Mouse (Mus musculus): ENCODE measurements around the gene Zfp523. TPM values are rescaled to one million over a fixed set of nuclear protein-coding genes. Genes with fewer than 3 reads are reported as not detected.

Gene Zfp523
- total RNA-seq, 2 experiments from 2014 or later, result 20.9 to 29.1 TPM

DNA sequence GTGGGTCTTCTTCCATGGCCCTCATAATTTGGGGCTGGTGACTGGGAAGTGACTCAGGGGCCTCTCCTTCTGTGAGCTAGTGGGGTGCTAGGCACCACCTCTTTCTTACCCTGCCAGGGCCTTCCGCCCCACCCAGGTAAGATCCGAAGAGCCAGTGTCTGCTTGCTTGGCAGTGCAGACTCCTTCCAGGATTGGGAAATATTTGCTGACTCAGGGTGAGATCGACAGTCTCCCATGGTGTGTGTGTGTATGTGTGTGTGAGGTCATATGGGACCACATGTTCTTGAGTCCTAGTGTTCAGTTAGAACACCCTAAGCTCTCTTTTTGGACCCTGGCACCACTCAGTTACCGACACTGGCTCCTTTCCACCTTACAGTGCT, 59.7 kb downstream of the Zfp523 start:
- no peak for ATAC-seq (replicated peaks; ENCODE audit: poor library complexity, severe bottlenecking)

DNA sequence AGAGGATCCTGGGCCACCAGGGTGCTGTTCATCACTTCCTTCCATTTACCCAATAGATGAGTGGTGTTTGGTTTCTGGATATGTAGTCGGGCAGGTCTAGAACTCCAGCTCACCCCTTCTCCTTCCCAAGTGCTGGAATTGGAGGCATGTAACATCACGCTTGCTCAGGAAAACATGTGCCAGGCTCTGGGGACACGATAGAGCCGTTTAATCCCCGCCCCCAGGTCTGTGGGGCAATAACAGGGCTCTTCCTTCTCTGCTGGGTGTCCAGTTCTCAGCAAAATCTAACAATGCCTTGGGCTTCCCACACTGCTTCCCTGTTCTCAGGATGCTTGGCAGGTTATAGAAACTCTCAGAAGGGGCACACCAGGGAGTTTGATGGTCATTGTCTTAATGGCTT, 60.4 kb downstream of the Zfp523 start:
- ATAC-seq (replicated peaks; ENCODE audit: poor library complexity, severe bottlenecking), result 0 out of 2 replicates have a peak, but pooled peaks have one; percentile 13

DNA sequence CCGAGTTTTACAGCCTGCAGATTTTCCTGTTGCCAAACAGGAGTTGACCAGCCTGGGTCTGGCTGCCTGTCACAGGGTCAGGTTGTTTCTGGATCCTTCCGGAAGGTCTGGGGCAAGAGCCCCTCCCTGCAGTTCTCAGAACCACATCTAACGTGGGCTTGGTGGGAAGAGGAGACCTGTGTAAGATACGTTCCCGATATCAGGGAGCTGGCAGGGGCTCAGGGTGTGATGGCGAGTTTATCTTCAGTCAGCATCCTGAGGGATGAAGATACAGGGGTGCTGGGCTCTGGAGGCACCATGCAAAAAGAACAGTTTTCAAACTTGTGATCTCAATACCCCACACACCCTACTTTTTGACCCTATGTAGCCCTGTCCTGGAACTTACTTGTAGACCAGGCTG, 60.9 kb downstream of the Zfp523 start:
- ATAC-seq (replicated peaks; ENCODE audit: poor library complexity, severe bottlenecking), result no peak

DNA sequence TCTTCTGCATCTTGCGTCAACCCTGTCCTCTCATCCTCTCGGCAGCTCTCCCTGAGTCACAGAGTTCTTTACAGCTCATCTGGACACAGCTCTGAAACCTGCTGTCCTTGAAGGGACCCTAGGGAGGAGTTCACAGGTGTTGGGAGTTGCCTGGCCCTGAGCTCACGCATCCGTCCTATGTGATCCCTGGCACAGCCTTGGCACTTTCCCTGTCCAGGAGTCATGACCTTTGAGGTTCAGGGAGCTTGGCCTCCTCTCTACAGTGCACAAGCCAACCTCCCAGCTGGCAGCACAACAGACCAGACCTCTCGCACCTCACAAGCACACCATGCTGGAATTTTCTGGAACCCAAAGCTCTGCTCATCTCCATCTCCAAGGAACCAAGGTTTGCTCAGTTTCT, 63.9 kb downstream of the Zfp523 start:
- ATAC-seq (replicated peaks; ENCODE audit: poor library complexity, severe bottlenecking), result no peak

DNA sequence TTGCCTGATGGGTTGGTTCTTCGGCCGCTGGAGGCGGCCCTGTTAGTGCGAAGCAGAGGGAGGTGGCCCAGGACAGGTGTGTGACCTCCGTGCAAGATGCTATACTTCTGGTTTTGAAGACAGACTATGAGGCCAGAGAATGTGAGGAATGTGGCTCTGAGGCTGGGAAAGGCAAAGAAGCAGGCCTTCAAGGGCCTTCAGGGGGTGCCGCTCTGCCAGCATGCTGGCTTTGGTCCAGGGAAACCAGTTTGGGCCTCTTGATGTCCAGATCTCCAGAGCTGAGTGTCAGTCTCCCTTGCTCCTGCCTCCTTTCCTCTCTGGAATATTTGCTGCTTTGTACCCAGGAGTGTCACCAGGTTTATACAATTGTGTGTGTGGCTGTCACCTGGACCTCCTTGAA, 65.4 kb downstream of the Zfp523 start:
- ATAC-seq (replicated peaks; ENCODE audit: poor library complexity, severe bottlenecking), result no peak

DNA sequence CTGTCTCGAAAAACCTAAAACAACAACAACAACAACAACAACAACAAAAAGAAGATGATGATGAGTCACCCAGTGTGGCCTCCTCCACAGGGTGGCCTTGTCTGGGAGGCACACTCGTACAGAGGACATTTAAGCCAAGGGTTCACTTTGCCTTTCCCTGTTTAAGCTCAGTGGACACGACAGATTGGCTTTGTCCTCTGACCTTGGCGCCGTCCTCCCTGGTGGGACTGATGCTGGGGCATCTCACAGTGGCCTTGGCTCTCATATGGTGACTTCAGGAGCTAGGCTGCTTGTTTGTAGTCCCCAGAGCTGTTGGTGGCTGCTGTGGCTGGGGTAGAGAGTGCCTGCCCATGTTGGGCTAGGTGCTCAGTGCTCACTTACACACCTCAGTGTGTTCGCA, 67.3 kb downstream of the Zfp523 start:
- ATAC-seq (replicated peaks; ENCODE audit: poor library complexity, severe bottlenecking), result no peak

DNA sequence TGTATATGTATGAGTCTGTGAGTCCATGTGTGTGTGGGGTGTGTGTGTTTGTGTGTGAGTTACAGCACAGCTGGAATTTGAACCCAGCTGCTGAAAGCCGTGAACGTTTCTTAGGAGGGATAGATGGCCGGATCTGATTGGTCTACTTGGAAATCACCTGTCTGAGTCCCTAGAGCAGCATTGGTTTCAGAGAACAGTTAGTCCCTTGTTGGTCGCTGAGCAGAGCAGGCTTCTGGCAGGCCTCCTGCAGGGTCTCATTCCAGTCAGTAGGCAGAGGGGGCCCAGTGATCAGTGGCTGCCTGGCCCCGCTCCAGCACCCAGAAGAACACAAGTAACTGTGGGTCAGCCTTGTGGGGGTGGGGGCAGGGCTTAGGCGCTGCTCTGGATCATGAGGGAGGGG, 67.8 kb downstream of the Zfp523 start:
- ATAC-seq (replicated peaks; ENCODE audit: poor library complexity, severe bottlenecking), result no peak

DNA sequence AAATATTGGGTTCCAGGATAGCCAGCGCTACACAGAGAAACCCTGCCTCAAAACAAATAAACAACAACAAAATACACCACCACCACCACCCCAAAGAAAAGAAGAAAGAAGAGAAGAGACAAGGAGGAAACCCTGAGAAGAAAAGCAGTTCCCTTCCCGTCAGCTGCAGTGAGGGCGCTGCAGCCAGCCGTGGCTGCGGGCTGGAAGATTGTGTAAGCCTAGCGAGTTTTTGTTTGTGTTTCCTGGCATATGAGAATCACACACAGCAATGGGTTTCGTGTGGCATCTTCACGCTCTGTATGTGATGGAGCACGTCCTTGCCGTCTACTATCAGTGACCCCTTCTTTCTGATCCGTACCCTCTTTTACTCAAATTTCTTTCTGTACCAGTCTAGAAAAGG, 69.7 kb downstream of the Zfp523 start:
- ATAC-seq (replicated peaks; ENCODE audit: poor library complexity, severe bottlenecking), result peak; percentile 50

DNA sequence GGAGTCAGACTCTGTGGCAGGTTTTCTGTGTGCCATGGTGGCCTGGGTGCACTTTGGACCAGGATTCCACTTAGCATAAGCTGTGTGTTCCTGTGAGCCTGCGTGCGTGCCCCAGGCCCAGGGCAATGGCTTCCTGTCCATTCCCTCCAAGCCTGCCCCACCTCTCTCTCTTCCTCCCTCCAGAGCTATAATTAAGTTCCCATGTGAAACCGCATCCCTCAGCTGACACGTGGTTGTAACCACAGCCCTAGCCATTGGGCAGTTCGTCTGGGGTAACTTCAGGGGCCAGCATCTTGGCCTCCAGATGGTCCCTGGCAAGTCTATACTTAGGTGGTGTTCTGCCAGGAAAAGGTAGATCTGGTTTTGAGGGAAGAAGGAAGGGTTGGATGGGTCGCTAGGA, 70.7 kb downstream of the Zfp523 start:
- ATAC-seq (replicated peaks; ENCODE audit: poor library complexity, severe bottlenecking), result peak; percentile 90

DNA sequence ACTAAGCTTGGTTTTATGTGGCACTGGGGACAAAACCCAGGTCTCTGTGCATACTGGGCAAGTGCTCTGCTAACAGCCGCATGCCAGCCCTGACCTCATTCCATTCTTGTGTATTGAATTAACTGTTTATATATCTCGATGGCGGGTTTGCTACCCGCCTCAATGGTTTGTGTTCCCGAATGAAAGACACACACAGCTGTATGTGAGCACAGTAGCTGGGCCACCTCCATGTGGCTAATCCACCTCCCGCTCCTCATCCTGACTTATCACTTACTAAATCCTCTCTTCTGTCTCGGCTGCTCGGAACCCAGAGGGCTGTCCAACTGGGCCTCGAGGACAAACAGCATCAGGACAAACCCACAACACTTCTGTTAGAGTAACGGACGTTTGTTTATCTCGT, 72.1 kb downstream of the Zfp523 start:
- ATAC-seq (replicated peaks; ENCODE audit: poor library complexity, severe bottlenecking), result no peak

DNA sequence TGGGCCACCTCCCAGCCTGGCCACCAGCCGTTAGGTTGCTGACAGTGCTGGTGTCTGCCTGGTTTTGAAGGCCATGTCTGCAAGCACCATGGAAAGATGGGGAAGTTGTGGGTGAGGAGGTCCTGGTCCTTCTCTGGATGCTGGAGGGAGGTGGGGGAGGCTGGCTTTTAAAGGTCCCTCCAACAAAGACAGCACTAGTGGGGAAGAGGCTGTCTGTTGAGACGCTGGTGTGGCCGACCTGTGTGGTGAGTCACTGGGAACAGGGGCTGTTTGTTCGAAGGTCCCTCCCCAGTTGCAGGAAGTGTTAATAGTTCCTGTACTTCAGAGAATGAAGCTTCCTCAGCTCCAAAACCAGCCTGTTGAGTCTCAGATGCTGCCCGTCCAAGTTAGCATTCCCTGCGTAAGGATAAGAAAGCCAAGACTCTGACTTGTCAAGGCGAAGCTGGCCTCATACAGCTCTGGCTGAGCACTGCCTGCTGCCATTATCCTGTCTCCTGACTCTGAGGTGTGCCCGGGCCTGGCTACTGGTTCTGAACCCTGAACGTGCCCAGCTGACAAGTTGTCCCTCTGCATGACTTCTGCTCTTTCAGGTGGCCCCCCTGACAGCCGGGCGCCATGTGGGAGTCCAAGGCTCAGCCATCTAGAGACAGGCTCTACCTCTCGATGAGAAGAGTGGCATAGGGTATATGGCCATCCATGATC, 74.8 kb downstream of the Zfp523 start:
- peak; percentile 49 for ATAC-seq (replicated peaks; ENCODE audit: poor library complexity, severe bottlenecking)

DNA sequence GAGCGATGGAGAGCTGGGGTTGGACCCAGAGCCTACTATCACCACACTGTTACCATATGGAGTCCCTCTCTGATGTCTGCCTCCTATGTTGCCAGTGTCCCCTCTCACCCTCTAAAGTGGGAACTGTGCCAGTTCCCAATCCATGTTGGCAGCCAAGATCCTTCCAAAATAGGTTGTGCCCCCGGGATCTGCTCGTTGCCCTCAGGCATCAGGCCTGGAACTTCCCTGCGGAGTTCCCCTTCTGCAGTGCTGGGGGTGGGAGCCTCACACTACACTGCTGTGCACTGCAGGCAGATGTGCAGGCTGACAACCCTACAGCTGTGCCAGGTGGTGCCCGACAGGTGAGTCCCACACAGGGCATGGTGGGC, 75.3 kb downstream of the Zfp523 start:
- ATAC-seq (replicated peaks; ENCODE audit: poor library complexity, severe bottlenecking), result no peak

DNA sequence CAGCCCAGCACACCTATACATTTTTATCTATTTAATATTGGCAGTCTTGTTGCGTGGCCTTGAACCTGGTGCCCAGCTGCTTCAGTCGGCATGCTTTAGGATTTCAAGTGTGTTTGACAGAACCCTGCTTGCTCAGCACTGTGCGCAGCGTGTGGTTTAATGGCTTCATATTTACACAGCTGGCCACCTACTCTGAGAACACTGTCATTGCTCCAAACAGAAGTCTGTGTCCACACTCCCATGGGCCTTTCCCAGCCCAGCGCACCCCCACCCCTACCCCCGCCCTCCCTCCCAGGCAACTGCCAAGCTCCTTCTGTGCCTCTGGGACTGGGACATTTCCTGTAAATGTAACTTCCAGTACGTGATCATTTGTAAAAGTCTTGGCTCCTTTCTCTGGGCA, 76.3 kb downstream of the Zfp523 start:
- no peak for ATAC-seq (replicated peaks; ENCODE audit: poor library complexity, severe bottlenecking)

DNA sequence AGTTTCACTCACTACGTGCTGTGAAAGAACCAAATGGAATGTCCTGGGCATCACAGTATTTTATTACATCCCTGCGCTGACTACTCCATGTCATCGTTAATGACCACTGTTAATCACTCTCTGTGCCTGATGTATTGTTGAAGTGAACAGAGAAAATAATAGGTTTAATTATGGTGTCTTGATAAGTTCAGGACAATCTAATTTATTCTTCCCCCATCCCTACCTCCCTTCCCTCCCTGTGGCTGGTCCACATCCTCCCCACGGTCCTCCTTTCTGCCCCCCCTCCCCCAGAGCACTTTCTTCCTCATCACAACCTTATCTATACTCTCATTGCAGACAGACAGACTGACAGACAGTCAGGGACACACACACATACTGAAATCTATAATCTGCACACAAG, 77.9 kb downstream of the Zfp523 start:
- no peak for ATAC-seq (replicated peaks; ENCODE audit: poor library complexity, severe bottlenecking)

Other genes with a start within 250 kb of the Zfp523 start
- gene Tcp11, start 96.5 kb upstream of the Zfp523 start, total RNA-seq (2014; fragmentation: Nextera tagmentation), result 0.60 TPM in 1 of 2 replicates, not detected in the other
- gene Tcp11, start 96.5 kb upstream of the Zfp523 start, total RNA-seq (2017), result 2.1 and 2.4 TPM in 2 replicates
- not detected in 2 replicates for gene Scube3, start 35.0 kb upstream of the Zfp523 start, total RNA-seq (2014; fragmentation: Nextera tagmentation)
- not detected in 2 replicates for gene Scube3, start 35.0 kb upstream of the Zfp523 start, total RNA-seq (2017)
- gene Def6, start 30.6 kb downstream of the Zfp523 start, total RNA-seq (2014; fragmentation: Nextera tagmentation), result 57.9 and 67.3 TPM in 2 replicates
- 108 and 142 TPM in 2 replicates for gene Def6, start 30.6 kb downstream of the Zfp523 start, total RNA-seq (2017)
- 8.4 and 8.8 TPM in 2 replicates for gene Ppard, start 55.6 kb downstream of the Zfp523 start, total RNA-seq (2014; fragmentation: Nextera tagmentation)
- gene Ppard, start 55.6 kb downstream of the Zfp523 start, total RNA-seq (2017), result 0.34 and 5.6 TPM in 2 replicates
- gene Fance, start 136.4 kb downstream of the Zfp523 start, total RNA-seq (2014; fragmentation: Nextera tagmentation), result 41.7 and 47.9 TPM in 2 replicates
- gene Fance, start 136.4 kb downstream of the Zfp523 start, total RNA-seq (2017), result 15.0 and 16.4 TPM in 2 replicates
- 2,618 and 3,063 TPM in 2 replicates for gene Rpl10a, start 151.3 kb downstream of the Zfp523 start, total RNA-seq (2014; fragmentation: Nextera tagmentation)
- gene Rpl10a, start 151.3 kb downstream of the Zfp523 start, total RNA-seq (2017), result 785 and 838 TPM in 2 replicates
- 3.3 TPM in 1 of 2 replicates, not detected in the other for gene Tead3, start 173.7 kb downstream of the Zfp523 start, total RNA-seq (2014; fragmentation: Nextera tagmentation)
- 0.04 TPM in 1 of 2 replicates, not detected in the other for gene Tead3, start 173.7 kb downstream of the Zfp523 start, total RNA-seq (2017)
- not detected in 2 replicates for gene Tulp1, start 188.1 kb downstream of the Zfp523 start, total RNA-seq (2014; fragmentation: Nextera tagmentation)
- 0.69 TPM in 1 of 2 replicates, not detected in the other for gene Tulp1, start 188.1 kb downstream of the Zfp523 start, total RNA-seq (2017)

Measured in granulocyte monocyte progenitor cell, adult 5-6 weeks (primary cell).